Mouse (Mus musculus) heart, adult 2 months (tissue): ENCODE data around the gene Vsig8.

Experiments used
- CTCF ChIP-seq: fragments of 200-600 bp; IDR thresholded peaks from 2 replicates; pipeline ENCODE4 v1.8.1; 2022; ENCODE audit warnings: antibody characterized with exemption, mild to moderate bottlenecking, moderate library complexity
- EP300 ChIP-seq: fragments of 200-500 bp; IDR thresholded peaks from 2 replicates; pipeline ENCODE4 v1.6.1; 2011; ENCODE audit warnings: low read depth, low read length, control low read depth; ENCODE audit not compliant: insufficient read depth
- POLR2A ChIP-seq: fragments of 200-500 bp; IDR thresholded peaks from 2 replicates; pipeline ENCODE4 v1.6.1; 2011; ENCODE audit warnings: mild to moderate bottlenecking, low read depth, low read length, control low read depth; ENCODE audit not compliant: insufficient read depth

- TF ChIP-seq CTCF: no peak
- TF ChIP-seq POLR2A: no peak
- TF ChIP-seq EP300: no peak
Observed at GRCm38 (mm10) chr1:172532551-172532950, 23.2 kb upstream of the Vsig8 start.
